Mouse (Mus musculus) small intestine, adult 2 months (tissue): ENCODE results near the gene Sspo. TPM values are rescaled to one million over a fixed set of nuclear protein-coding genes. Genes with fewer than 3 reads are reported as not detected.

Experiments used
- H3K27ac ChIP-seq: fragments of 200-500 bp; 2 replicates; pipeline ENCODE4 v1.5.1; 2012; ENCODE audit warnings: low read depth, low read length, control low read depth, inconsistent platforms; ENCODE audit not compliant: insufficient read depth
- H3K27me3 ChIP-seq: fragments of 200-500 bp; 2 replicates; pipeline ENCODE4 v1.6.1; 2012; ENCODE audit warnings: mild to moderate bottlenecking, moderate library complexity, low read length, inconsistent platforms; ENCODE audit not compliant: control insufficient read depth, insufficient read depth
- H3K36me3 ChIP-seq: fragments of 200-500 bp; 2 replicates; pipeline ENCODE4 v1.6.1; 2012; ENCODE audit warnings: mild to moderate bottlenecking, low read length, control low read depth, inconsistent platforms; ENCODE audit not compliant: control insufficient read depth, insufficient read depth
- H3K4me1 ChIP-seq: fragments of 200-500 bp; 2 replicates; pipeline ENCODE4 v1.6.1; 2012; ENCODE audit warnings: low read length, inconsistent platforms, mixed read lengths; ENCODE audit not compliant: control insufficient read depth, insufficient read depth, insufficient read length
- H3K4me3 ChIP-seq: fragments of 200-500 bp; 2 replicates; pipeline ENCODE4 v1.5.1; 2012; ENCODE audit warnings: low read depth, mild to moderate bottlenecking, control low read depth, inconsistent platforms, low read length, moderate library complexity
- CTCF ChIP-seq: fragments of 200-500 bp; IDR thresholded peaks from 2 replicates; pipeline ENCODE4 v1.5.1; 2012; ENCODE audit warnings: low read depth, mild to moderate bottlenecking, control low read depth, inconsistent platforms, low read length, moderate library complexity, mixed read lengths; ENCODE audit not compliant: insufficient replicate concordance, insufficient read length; ENCODE audit errors: extremely low read depth
- POLR2A ChIP-seq: fragments of 200-500 bp; IDR thresholded peaks from 2 replicates; pipeline ENCODE4 v1.6.1; 2012; ENCODE audit warnings: low read depth, mild to moderate bottlenecking, control low read depth, inconsistent platforms, low read length, moderate library complexity
- WGBS: fragments of 180-500 bp; shearing (Covaris S2); methylation state at CpG from one replicate; pipeline ENCODE4 v1.1.7; 2018; 5-methylcytosine and 5-hydroxymethylcytosine counted together
- polyA plus RNA-seq: library from polyadenylated mRNA; depleted of rRNA; stranded (reverse); fragments of >200 nt; gene quantifications from 2 replicates; pipeline ENCODE4 v1.2.3, GENCODE M21; 2012

Sspo gene
- polyA plus RNA-seq, 1 experiment: 3.0 TPM

DNA sequence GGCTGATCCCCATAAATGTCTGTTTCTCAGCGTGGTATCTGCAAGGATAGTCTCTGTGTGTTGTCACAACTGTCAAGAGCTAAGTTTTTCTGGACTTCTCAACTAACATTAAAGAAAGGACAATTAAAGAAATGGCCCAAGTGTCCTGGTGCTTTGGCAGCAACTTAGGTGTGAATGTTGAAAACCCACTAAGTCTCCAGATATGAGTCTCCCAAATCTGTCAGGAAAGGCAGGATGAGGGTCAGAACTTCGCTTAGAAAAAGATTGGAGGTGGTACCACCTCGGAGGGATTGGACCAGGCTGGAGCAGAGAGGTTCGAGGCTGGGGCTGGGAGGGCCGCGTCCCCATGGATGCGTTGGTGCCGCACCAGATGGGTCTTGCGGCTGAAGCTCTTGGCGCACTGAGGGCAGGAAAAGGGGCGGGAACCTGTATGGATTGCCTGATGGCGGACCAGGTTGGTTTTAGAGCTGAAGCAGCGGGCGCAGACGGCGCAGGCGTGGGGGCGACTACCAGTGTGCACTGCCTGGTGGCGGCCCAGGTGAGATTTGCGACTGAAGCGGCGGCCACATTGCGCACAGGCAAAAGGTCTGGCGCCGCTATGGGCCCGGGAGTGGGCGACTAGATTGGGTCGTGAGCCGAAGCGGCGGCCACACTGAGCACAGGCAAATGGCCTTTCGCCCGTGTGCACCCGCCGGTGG, 10.2 kb upstream of the Sspo start:
- H3K27ac ChIP-seq: no peak overlapping the region
- no peaks in the 10 kb centered on the region for H3K27me3 ChIP-seq
- no peak overlapping the region for H3K4me3 ChIP-seq
- H3K36me3 ChIP-seq: peaks cover 16% of the 10 kb centered on the region
- no peak for TF ChIP-seq POLR2A
- TF ChIP-seq CTCF: no peak
- no peaks in the 10 kb centered on the region for H3K4me1 ChIP-seq
- 95% methylated on average over 35 of the region's 35 CpGs for WGBS

GRCm38 (mm10) chr6:48438475-48439125, 9.4 kb upstream of the Sspo start:
- H3K36me3 ChIP-seq: peaks cover 16% of the 10 kb centered on the region
- TF ChIP-seq POLR2A (no peak), CTCF (no peak)
- H3K27ac ChIP-seq: no peak overlapping the region
- H3K27me3 ChIP-seq: no peaks in the 10 kb centered on the region
- H3K4me1 ChIP-seq: peaks cover under 1% of the 10 kb centered on the region; the same call in 1 of the 2 replicates
- 90% methylated on average over 55 of the region's 55 CpGs for WGBS
- H3K4me3 ChIP-seq: no peak overlapping the region

DNA sequence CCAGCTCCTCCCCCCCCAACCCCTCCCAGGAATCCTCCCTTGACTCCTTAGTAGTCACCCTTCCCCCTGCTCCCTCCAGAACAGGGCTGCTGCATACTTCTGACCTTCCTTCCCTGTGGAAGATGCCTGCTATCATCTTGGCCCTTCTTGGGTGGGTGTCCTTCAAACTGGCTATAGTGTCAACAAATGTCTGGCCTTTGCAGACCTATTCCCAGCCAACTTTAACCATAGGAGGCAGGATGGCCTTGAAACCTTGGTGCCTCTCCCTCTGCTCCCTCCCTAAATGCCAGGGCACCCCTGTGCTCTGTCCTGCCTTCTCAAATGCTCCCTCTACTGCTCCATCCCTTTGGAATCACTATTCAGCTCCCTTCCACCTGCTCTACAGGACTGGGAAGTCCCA, 8.4 kb upstream of the Sspo start:
- Histone ChIP-seq H3K27me3 (no peaks in the 10 kb centered on the region), H3K4me1 (peaks cover 3% of the 10 kb centered on the region), H3K4me3 (no peak overlapping the region), H3K36me3 (peaks cover 16% of the 10 kb centered on the region), H3K27ac (no peak overlapping the region)
- TF ChIP-seq POLR2A (no peak), CTCF (no peak)

GRCm38 (mm10) chr6:48440306-48441014, 7.6 kb upstream of the Sspo start:
- H3K27ac ChIP-seq: no peak overlapping the region
- H3K27me3 ChIP-seq: no peaks in the 10 kb centered on the region
- WGBS: 67% methylated on average over 14 of the region's 14 CpGs
- TF ChIP-seq POLR2A (no peak), CTCF (no peak)
- no peak overlapping the region for H3K4me3 ChIP-seq
- H3K36me3 ChIP-seq: peaks cover 16% of the 10 kb centered on the region
- H3K4me1 ChIP-seq: peaks cover 3% of the 10 kb centered on the region

DNA sequence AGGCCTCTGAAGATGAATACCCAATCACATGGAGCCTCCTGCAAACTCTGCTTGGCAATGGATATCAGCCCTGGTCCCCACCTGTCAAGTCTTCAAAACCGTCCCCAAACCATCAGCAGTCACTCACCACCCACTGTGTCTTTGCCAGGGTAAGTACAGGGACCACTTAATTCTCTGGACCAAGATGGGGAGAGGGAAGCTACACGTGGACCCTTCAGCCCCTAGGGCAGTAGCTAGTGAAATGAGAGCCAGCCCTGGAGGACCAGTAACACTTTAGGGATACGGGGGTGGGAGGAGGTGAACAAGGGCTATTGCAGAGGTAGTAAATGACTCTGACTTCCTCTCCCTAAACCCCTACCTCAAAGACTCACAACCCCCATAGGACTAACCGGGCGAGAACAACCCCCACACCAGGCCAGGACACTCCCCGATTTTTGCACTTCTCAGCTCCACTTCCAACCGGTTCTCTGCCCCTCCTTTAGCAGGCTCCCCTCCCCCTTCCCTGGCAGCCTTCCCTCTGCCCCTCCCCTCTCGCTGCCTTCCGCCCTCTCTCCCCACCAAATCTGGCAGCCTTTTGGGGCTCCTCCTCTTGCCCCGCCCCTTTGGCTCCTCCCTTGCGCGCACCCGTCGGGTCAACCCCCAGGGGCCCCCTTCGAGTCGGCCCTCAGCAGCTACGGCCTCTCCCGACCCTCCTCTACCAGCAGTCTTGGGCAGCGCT, 4.3 kb upstream of the Sspo start:
- WGBS: 6% methylated on average over 19 of the region's 19 CpGs
- peak overlapping the region; percentile 3; the same call in 1 of the 2 replicates for H3K27ac ChIP-seq
- H3K4me1 ChIP-seq: peaks cover 3% of the 10 kb centered on the region
- peaks cover 5% of the 10 kb centered on the region for H3K36me3 ChIP-seq
- TF ChIP-seq CTCF (no peak), POLR2A (0 out of 2 replicates have a peak, but pooled peaks have one; percentile 29)
- H3K27me3 ChIP-seq: no peaks in the 10 kb centered on the region
- H3K4me3 ChIP-seq: peak overlapping the region; percentile 89

- H3K27ac ChIP-seq: peak overlapping the region; percentile 58; the same call in 1 of the 2 replicates
- peaks cover 3% of the 10 kb centered on the region for H3K4me1 ChIP-seq
- no peaks in the 10 kb centered on the region; the same call in 1 of the 2 replicates for H3K36me3 ChIP-seq
- WGBS: 3% methylated on average over 31 of the region's 34 CpGs
- no peak for TF ChIP-seq CTCF
- H3K4me3 ChIP-seq: peak overlapping the region; percentile 89
- H3K27me3 ChIP-seq: no peaks in the 10 kb centered on the region
Measured at GRCm38 (mm10) chr6:48444310-48445180, 3.5 kb upstream of the Sspo start.
